Mouse (Mus musculus): ENCODE data around the gene Aunip. TPM values are rescaled to one million over a fixed set of nuclear protein-coding genes. Genes with fewer than 3 reads are reported as not detected.
A peak's percentile ranks its signal among the peaks of the same experiment; 100 is the strongest.

Gene Aunip
- polyA plus RNA-seq, 1 experiment from 2014 or later: 28.6 TPM

DNA sequence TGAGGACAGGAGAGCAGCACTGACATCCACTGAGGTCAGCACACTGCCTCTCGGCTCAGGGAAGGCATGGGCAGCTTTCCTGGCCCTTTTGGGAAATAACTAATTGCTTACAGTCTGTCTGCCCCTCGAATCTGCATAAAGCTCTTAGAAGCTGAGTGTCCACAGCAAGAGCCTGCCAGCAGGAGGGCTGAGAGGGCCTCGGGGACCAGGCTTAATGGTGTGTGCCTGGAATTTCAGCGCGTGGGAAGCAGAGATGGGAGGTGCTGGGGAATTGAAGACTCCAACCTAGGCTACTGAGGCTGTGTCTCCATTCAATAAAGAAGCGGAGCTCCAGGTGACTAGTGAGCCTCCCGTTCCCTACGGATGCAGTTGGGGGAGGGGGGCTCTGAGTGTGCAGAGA is 36.6 kb upstream of the Aunip start:
- DNase-seq (ENCODE audit: low spot score): no peak
- Histone ChIP-seq H3K27me3 (ENCODE audit: low read depth, poor library complexity, severe bottlenecking) (no peaks in the 10 kb centered on the region), H3K36me3 (peaks cover 74% of the 10 kb centered on the region), H3K4me1 (peaks cover 36% of the 10 kb centered on the region), H3K9me3 (replicated peaks) (no peaks in the 10 kb centered on the region), H3K27ac (replicated peaks) (no peak overlapping the region), H3K4me3 (no peak overlapping the region)
- 75% methylated on average over 8 of the region's 8 CpGs for WGBS

DNA sequence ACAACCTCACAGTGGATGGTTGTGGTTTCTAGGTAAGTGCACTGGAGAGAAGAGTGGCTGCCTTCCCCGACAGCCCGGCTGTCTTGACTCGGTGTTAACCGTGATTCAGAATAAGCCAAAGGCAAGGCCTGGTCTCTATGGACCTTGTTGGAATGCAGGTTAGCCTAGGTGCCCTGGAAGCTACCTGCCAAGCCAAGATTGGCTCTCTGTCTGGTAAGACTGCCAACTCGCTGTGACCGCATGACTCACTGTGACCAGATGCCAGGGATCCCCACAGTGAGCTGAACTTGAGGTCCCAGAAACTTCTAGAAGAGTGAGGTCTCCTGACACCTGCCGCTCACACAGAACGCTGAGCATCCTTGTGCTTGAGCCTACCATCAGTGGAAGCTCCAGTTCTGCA is 33.9 kb upstream of the Aunip start:
- no peak overlapping the region for H3K27ac ChIP-seq (replicated peaks)
- H3K9me3 ChIP-seq (replicated peaks): no peaks in the 10 kb centered on the region
- WGBS: 94% methylated on average over 8 of the region's 8 CpGs
- peaks cover 55% of the 10 kb centered on the region for H3K36me3 ChIP-seq
- H3K27me3 ChIP-seq (ENCODE audit: low read depth, poor library complexity, severe bottlenecking): no peaks in the 10 kb centered on the region; the same call in 1 of the 2 replicates
- no peak for DNase-seq (ENCODE audit: low spot score)
- peaks cover 20% of the 10 kb centered on the region for H3K4me1 ChIP-seq
- no peak overlapping the region for H3K4me3 ChIP-seq

- H3K27me3 ChIP-seq (ENCODE audit: low read depth, poor library complexity, severe bottlenecking): peaks cover 5% of the 10 kb centered on the region; the same call in 1 of the 2 replicates
- WGBS: 10% methylated on average over 9 of the region's 9 CpGs
- H3K27ac ChIP-seq (replicated peaks): no peak overlapping the region
- peaks cover 20% of the 10 kb centered on the region for H3K4me1 ChIP-seq
- no peaks in the 10 kb centered on the region for H3K9me3 ChIP-seq (replicated peaks)
- H3K4me3 ChIP-seq: no peak overlapping the region
- peaks cover 44% of the 10 kb centered on the region for H3K36me3 ChIP-seq
- DNase-seq (ENCODE audit: low spot score): peak; percentile 87
Observed at GRCm38 (mm10) chr4:134478031-134478430, 32.8 kb upstream of the Aunip start.

DNA sequence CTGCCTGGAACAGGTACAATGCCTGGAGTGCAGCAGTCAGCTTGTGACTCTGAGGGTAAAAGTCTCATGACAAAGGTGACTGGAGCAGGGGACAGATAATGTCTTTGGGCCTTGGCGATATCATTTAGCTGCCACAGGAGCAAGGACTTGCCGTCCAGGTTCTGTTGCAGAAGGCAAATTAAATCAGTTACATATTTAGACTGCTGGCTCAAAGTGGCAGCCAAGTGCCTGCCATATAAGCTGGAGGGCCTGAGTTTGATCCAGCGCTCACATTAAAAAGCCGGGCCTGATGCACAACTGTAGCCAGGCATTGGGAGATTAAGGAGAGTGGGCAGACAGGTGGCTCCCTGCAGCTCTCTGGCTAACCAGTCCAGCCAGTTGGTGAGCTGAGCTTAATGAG is 31.0 kb upstream of the Aunip start:
- peaks cover 19% of the 10 kb centered on the region for H3K4me1 ChIP-seq
- peaks cover 29% of the 10 kb centered on the region for H3K36me3 ChIP-seq
- DNase-seq (ENCODE audit: low spot score): no peak
- no peak overlapping the region for H3K4me3 ChIP-seq
- H3K27ac ChIP-seq (replicated peaks): no peak overlapping the region
- H3K27me3 ChIP-seq (ENCODE audit: low read depth, poor library complexity, severe bottlenecking): peaks cover 9% of the 10 kb centered on the region; the same call in 1 of the 2 replicates
- H3K9me3 ChIP-seq (replicated peaks): no peaks in the 10 kb centered on the region
- 90% methylated on average over 4 of the region's 4 CpGs for WGBS

DNA sequence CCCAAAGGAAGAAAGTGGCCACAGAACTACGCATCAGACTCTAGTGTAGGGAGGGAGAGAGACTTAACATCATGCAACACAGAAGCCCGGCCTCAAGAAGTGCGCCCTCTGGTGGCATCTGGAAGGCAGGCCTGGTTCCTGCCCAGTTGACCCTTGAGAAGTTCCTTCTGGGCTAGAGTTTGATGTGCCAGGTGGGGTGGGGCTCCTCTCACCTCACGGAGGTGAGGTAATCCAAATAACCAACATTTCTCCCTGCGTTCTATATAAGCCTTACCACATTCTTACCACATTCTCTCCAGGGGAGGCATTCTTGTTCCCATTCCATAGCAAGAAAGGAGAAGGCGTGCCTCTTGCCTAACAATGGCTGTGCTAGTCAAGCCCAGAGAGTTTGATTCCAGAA is 29.9 kb upstream of the Aunip start:
- peaks cover 19% of the 10 kb centered on the region for H3K4me1 ChIP-seq
- H3K36me3 ChIP-seq: peaks cover 19% of the 10 kb centered on the region
- 21% methylated on average over 6 of the region's 6 CpGs for WGBS
- DNase-seq (ENCODE audit: low spot score): peak; percentile 78
- H3K27ac ChIP-seq (replicated peaks): no peak overlapping the region
- no peaks in the 10 kb centered on the region for H3K9me3 ChIP-seq (replicated peaks)
- no peak overlapping the region for H3K4me3 ChIP-seq
- peaks cover 9% of the 10 kb centered on the region; the same call in 1 of the 2 replicates for H3K27me3 ChIP-seq (ENCODE audit: low read depth, poor library complexity, severe bottlenecking)

DNA sequence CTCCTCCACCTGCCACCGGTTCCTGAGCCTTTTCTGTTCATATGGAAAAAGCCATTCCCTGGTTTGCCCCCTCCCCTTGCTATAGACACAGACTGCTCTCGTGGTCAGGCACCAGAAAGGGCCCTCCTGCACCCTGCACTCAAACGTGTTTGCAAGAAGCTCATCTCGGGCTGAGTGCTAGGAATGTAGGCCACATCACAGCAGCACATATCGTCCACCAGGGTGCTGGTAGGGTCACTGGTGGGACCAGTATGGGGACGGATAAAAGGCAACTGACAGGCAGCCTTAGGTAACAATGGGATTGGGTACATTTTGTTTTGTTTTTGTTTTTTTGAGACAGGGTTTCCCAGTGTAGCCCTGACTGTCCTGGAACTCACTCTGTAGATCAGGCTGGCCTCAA is 29.5 kb upstream of the Aunip start:
- no peaks in the 10 kb centered on the region for H3K9me3 ChIP-seq (replicated peaks)
- WGBS: 65% methylated on average over 6 of the region's 6 CpGs
- H3K27me3 ChIP-seq (ENCODE audit: low read depth, poor library complexity, severe bottlenecking): peaks cover 9% of the 10 kb centered on the region; the same call in 1 of the 2 replicates
- H3K4me3 ChIP-seq: no peak overlapping the region
- H3K27ac ChIP-seq (replicated peaks): no peak overlapping the region
- no peak for DNase-seq (ENCODE audit: low spot score)
- peaks cover 19% of the 10 kb centered on the region for H3K4me1 ChIP-seq
- H3K36me3 ChIP-seq: peaks cover 15% of the 10 kb centered on the region

GRCm38 (mm10) chr4:134482442-134482841 is 28.4 kb upstream of the Aunip start:
- no peak overlapping the region for H3K4me3 ChIP-seq
- no peak overlapping the region for H3K27ac ChIP-seq (replicated peaks)
- H3K27me3 ChIP-seq (ENCODE audit: low read depth, poor library complexity, severe bottlenecking): peaks cover 9% of the 10 kb centered on the region; the same call in 1 of the 2 replicates
- H3K4me1 ChIP-seq: peaks cover 19% of the 10 kb centered on the region
- 83% methylated on average over 8 of the region's 8 CpGs for WGBS
- no peaks in the 10 kb centered on the region for H3K9me3 ChIP-seq (replicated peaks)
- H3K36me3 ChIP-seq: peaks cover 3% of the 10 kb centered on the region; the same call in 1 of the 2 replicates
- no peak for DNase-seq (ENCODE audit: low spot score)

DNA sequence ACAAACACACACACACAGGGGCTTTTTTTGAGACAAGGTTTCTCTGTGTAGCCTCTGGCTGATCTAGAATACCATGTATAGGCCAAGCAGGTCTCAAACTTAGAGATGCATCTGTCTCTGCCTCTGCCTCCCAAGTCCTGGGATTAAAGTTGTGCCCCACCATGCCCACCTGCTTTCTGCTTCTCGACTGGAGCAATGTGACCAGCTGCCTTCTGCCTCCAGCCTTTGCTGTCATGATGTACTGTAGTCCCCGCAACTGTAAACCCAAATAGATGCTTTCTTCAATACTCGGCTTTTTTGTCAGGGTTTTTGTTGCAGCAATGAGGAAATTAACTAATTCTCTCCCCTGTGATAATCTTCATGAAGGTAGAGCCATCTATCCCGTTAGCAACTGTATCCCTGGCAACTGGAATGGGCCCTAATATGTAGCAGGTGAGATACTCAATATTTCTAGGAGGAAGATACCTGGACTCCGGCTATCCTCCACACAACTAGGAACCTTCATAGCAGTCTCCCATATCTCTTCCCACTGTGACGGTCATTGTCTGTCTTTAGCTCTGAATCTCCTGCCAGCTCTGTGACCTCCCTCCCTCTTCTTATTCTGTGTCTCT is 27.6 kb upstream of the Aunip start:
- Histone ChIP-seq H3K27me3 (ENCODE audit: low read depth, poor library complexity, severe bottlenecking) (peaks cover 9% of the 10 kb centered on the region; the same call in 1 of the 2 replicates), H3K27ac (replicated peaks) (no peak overlapping the region), H3K9me3 (replicated peaks) (no peaks in the 10 kb centered on the region), H3K4me3 (no peak overlapping the region), H3K36me3 (no peaks in the 10 kb centered on the region), H3K4me1 (peaks cover 14% of the 10 kb centered on the region)
- DNase-seq (ENCODE audit: low spot score): no peak
- 72% methylated on average over 6 of the region's 6 CpGs for WGBS

DNA sequence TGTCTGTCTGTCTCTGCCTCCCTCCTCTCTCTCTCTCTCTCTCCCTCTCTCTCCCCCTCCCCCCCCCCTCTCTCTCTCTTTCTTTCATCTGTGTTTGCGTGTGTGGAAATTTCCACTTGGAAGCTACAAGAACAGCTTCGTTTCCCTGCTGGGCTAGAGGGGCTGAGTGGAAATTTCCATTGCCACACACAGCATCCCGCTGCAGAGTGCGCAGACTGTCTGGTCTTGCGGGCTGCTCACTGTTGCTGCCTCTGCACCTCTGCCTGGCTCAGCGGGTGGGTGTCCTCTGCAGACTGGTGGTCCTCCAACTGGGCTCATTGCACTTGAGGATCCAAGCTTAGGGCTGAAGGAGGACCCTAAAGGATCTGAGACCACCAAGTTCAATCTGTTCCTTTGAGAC is 27.1 kb upstream of the Aunip start:
- Histone ChIP-seq H3K4me3 (no peak overlapping the region), H3K36me3 (no peaks in the 10 kb centered on the region), H3K27me3 (ENCODE audit: low read depth, poor library complexity, severe bottlenecking) (peaks cover 9% of the 10 kb centered on the region; the same call in 1 of the 2 replicates), H3K9me3 (replicated peaks) (no peaks in the 10 kb centered on the region), H3K27ac (replicated peaks) (no peak overlapping the region), H3K4me1 (peaks cover 9% of the 10 kb centered on the region)
- 63% methylated on average over 6 of the region's 6 CpGs for WGBS
- no peak for DNase-seq (ENCODE audit: low spot score)

DNA sequence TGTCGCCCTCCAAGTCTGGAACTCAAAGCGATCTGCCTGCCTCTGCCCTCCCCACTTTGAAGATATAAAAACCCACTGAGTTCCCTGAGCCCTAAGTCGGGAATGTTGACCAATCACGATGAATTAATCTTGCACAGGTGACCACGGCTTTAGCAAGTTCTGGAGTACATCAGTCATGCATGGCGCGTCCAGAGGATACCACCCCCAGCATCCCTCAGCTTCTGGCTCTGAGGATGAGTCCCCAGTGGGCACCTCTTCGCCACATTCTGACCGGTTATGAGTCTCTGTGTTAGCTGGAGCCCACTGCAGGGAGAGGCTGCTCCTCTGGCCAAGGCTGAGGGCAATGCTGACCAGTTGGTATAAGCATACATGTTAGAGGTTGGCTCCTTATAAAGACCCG is 26.6 kb upstream of the Aunip start:
- Histone ChIP-seq H3K27me3 (ENCODE audit: low read depth, poor library complexity, severe bottlenecking) (peaks cover 9% of the 10 kb centered on the region; the same call in 1 of the 2 replicates), H3K4me3 (no peak overlapping the region), H3K27ac (replicated peaks) (no peak overlapping the region), H3K36me3 (no peaks in the 10 kb centered on the region), H3K9me3 (replicated peaks) (no peaks in the 10 kb centered on the region), H3K4me1 (0 out of 2 replicates have a peak, but pooled peaks cover 5% of the 10 kb centered on the region)
- 86% methylated on average over 10 of the region's 10 CpGs for WGBS
- no peak for DNase-seq (ENCODE audit: low spot score)

GRCm38 (mm10) chr4:134485151-134485900 is 25.5 kb upstream of the Aunip start:
- Histone ChIP-seq H3K36me3 (no peaks in the 10 kb centered on the region), H3K27me3 (ENCODE audit: low read depth, poor library complexity, severe bottlenecking) (peaks cover 9% of the 10 kb centered on the region; the same call in 1 of the 2 replicates), H3K27ac (replicated peaks) (no peak overlapping the region), H3K9me3 (replicated peaks) (no peaks in the 10 kb centered on the region), H3K4me1 (0 out of 2 replicates have a peak, but pooled peaks cover 5% of the 10 kb centered on the region), H3K4me3 (no peak overlapping the region)
- WGBS: 87% methylated on average over 5 of the region's 5 CpGs
- no peak for DNase-seq (ENCODE audit: low spot score)

DNA sequence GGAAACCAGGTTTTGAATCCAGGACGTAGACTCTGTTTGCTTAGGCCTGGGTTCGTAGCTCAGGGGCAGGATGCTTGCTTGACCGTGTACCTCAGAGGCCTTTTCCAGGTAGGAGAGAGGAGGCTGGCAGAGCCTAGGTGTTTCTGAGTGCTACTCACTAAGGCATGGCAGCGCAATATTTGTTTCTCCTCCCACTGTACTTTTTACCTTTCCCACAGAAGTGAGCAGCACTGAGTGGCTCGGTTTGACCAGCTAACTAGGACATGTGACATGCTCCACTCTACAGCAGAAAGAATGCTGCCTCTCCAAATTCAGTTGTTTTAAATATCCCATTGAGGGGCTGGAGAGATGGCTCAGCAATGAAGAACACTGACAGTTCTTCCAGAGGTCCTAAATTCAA is 22.6 kb upstream of the Aunip start:
- DNase-seq (ENCODE audit: low spot score): no peak
- Histone ChIP-seq H3K4me1 (peaks cover 5% of the 10 kb centered on the region), H3K4me3 (no peak overlapping the region), H3K27me3 (ENCODE audit: low read depth, poor library complexity, severe bottlenecking) (0 out of 2 replicates have a peak, but pooled peaks cover 2% of the 10 kb centered on the region), H3K9me3 (replicated peaks) (no peaks in the 10 kb centered on the region), H3K36me3 (no peaks in the 10 kb centered on the region), H3K27ac (replicated peaks) (no peak overlapping the region)
- 91% methylated on average over 5 of the region's 5 CpGs for WGBS

Measured in midbrain, embryonic 10.5 days (tissue).